14 mouse cellular contexts compared by ENCODE assay signal in genomic region chr8:114878449-114879276, GRCm38 (mm10).
A peak's percentile ranks its signal among the peaks of the same experiment; 100 is the strongest.
DNase-seq lines count a peak whose midpoint lies in the region; ATAC-seq and TF ChIP-seq lines count a peak whose summit lies in the region.
"Had no signal": no experiment of that assay in that cellular context is flagged by ENCODE, and none has a peak within 500 bp of the region (broad histone marks: within the 10 kb centered on the region; RNA-seq: fewer than 3 reads in every experiment).

No protein-coding gene starts in this region.

- H3K4me1 ChIP-seq in limb, embryonic 10.5 days = peaks cover 42% of the 10 kb centered on the region
- H3K4me1 ChIP-seq in hindbrain, postnatal 0 days (ENCODE audit: insufficient read depth, low read length) = 0 out of 2 replicates have a peak, but pooled peaks cover 3% of the 10 kb centered on the region

- H3K36me3 ChIP-seq in limb, embryonic 10.5 days = no peaks in the 10 kb centered on the region
- H3K36me3 ChIP-seq in hindbrain, postnatal 0 days (ENCODE audit: insufficient read depth, low read length) = no peaks in the 10 kb centered on the region
- H3K36me3 ChIP-seq: forebrain, embryonic 15.5 days had no signal

- no peak overlapping the region for H3K9ac ChIP-seq in hindbrain, postnatal 0 days (replicated peaks; ENCODE audit: low read length)
- H3K9ac ChIP-seq: forebrain, embryonic 15.5 days had no signal

- H3K27ac ChIP-seq in limb, embryonic 10.5 days = peak overlapping the region; percentile 44; the same call in 1 of the 2 replicates
- H3K27ac ChIP-seq in hindbrain, postnatal 0 days = no peak overlapping the region
- H3K27ac ChIP-seq: forebrain, embryonic 15.5 days had no signal

- intact Hi-C loops in left cerebral cortex, postnatal 25 days (cut with DNase I) = no loop called here

- no peak overlapping the region for H3K4me3 ChIP-seq in limb, embryonic 10.5 days
- no peak overlapping the region for H3K4me3 ChIP-seq in hindbrain, postnatal 0 days (ENCODE audit: low read length)
- H3K4me3 ChIP-seq: forebrain, embryonic 15.5 days had no signal

- no peak overlapping the region for H3K4me2 ChIP-seq in hindbrain, postnatal 0 days (ENCODE audit: low read depth, low read length)
- H3K4me2 ChIP-seq: forebrain, embryonic 15.5 days had no signal

- TF ChIP-seq CTCF in hindbrain, postnatal 0 days (IDR thresholded peaks at IDR 0.05; ENCODE audit: low read depth) = no peak

- ATAC-seq in CD4-positive, CD25-positive, alpha-beta regulatory T cell, adult 4 months = no peak
- no peak for ATAC-seq in hindbrain, postnatal 0 days
- ATAC-seq: forebrain, embryonic 15.5 days had no signal

- 72% methylated on average over 14 of the region's 14 CpGs for WGBS in limb, embryonic 10.5 days
- WGBS in hindbrain, postnatal 0 days = 71% methylated on average over 14 of the region's 14 CpGs

- H3K9me3 ChIP-seq in limb, embryonic 10.5 days (replicated peaks) = no peaks in the 10 kb centered on the region
- no peaks in the 10 kb centered on the region for H3K9me3 ChIP-seq in hindbrain, postnatal 0 days (ENCODE audit: low read length)
- H3K9me3 ChIP-seq: forebrain, embryonic 15.5 days had no signal

- peak; percentile 18 for DNase-seq in CD4-positive, CD25-positive, alpha-beta regulatory T cell, adult 2 months (ENCODE audit: low read depth, low spot score)
- DNase-seq in T-cell, adult 2 months (ENCODE audit: low spot score) = peak; percentile 32
- no peak for DNase-seq in limb, embryonic 10.5 days (ENCODE audit: low spot score)
- peak; percentile 27 to 33 for DNase-seq in spleen, postnatal 10 days (ENCODE audit: low spot score in 2 of 2)
- no peak for DNase-seq in left cerebral cortex, postnatal 25 days (ENCODE audit: low spot score in 2 of 2)
- no peak for DNase-seq in hindbrain, postnatal 0 days (ENCODE audit: low spot score)
- DNase-seq in kidney, postnatal 25 days = no peak
- DNase-seq: cerebellum, adult 18-20 months; embryo, embryonic 11 days; heart, postnatal 36 days; kidney, adult 2 months; lung, postnatal 14 days had no signal

- peaks cover 41% of the 10 kb centered on the region for H3K27me3 ChIP-seq in limb, embryonic 10.5 days (ENCODE audit: low read depth, poor library complexity, severe bottlenecking)
- H3K27me3 ChIP-seq in hindbrain, postnatal 0 days (ENCODE audit: insufficient read depth, low read length) = 0 out of 2 replicates have a peak, but pooled peaks cover 4% of the 10 kb centered on the region

Comparison
In these comparisons a context has a peak if more than half of its experiments do, and no peak if none do; other contexts are left out.
1. DNase-seq: peak in CD4-positive, CD25-positive, alpha-beta regulatory T cell, adult 2 months (single experiment), T-cell, adult 2 months (single experiment) and spleen, postnatal 10 days (2 of 2); none in limb, embryonic 10.5 days (single experiment), left cerebral cortex, postnatal 25 days (0 of 2), hindbrain, postnatal 0 days (single experiment) and kidney, postnatal 25 days (0 of 2).